Comparison of ENCODE assay signal across 9 mouse cellular contexts in genomic region chrX:64275501-64276289, GRCm38 (mm10). TPM values are rescaled to one million over a fixed set of nuclear protein-coding genes. Genes with fewer than 3 reads are reported as not detected.
DNase-seq lines count a peak whose midpoint lies in the region; ATAC-seq lines count a peak whose summit lies in the region.
"Had no signal": no experiment of that assay in that cellular context is flagged by ENCODE, and none has a peak within 500 bp of the region (broad histone marks: within the 10 kb centered on the region; RNA-seq: fewer than 3 reads in every experiment).

No protein-coding gene starts in this region.

- 17% methylated on average over 41 of the region's 41 CpGs for WGBS in embryonic facial prominence, embryonic 10.5 days
- WGBS in hindbrain, embryonic 16.5 days = 14% methylated on average over 29 of the region's 41 CpGs
- 12% methylated on average over 41 of the region's 41 CpGs for WGBS in midbrain, embryonic 11.5 days

- peak overlapping the region; percentile 61 for H3K4me3 ChIP-seq in embryonic facial prominence, embryonic 10.5 days
- H3K4me3 ChIP-seq in hindbrain, embryonic 16.5 days (ENCODE audit: low read length) = peak overlapping the region; percentile 57
- peak overlapping the region; percentile 47 for H3K4me3 ChIP-seq in midbrain, embryonic 11.5 days (ENCODE audit: low read depth, low read length)

- no peaks in the 10 kb centered on the region for H3K9me3 ChIP-seq in embryonic facial prominence, embryonic 10.5 days
- no peaks in the 10 kb centered on the region for H3K9me3 ChIP-seq in hindbrain, embryonic 16.5 days (ENCODE audit: control insufficient read depth, low read length)
- no peaks in the 10 kb centered on the region for H3K9me3 ChIP-seq in midbrain, embryonic 11.5 days (ENCODE audit: control insufficient read depth, low read length)

- H3K4me2 ChIP-seq in hindbrain, embryonic 16.5 days (ENCODE audit: low read length) = peak overlapping the region; percentile 60
- H3K4me2 ChIP-seq in midbrain, embryonic 11.5 days = peak overlapping the region; percentile 58

- H3K9ac ChIP-seq in hindbrain, embryonic 16.5 days (ENCODE audit: low read depth, low read length) = peak overlapping the region; percentile 69
- H3K9ac ChIP-seq in midbrain, embryonic 11.5 days (ENCODE audit: low read length) = peak overlapping the region; percentile 63

- H3K27ac ChIP-seq in embryonic facial prominence, embryonic 10.5 days (replicated peaks) = no peak overlapping the region
- H3K27ac ChIP-seq in hindbrain, embryonic 16.5 days (ENCODE audit: low read depth, low read length) = peak overlapping the region; percentile 80
- no peak overlapping the region for H3K27ac ChIP-seq in midbrain, embryonic 11.5 days (ENCODE audit: low read depth, low read length)

- peak; percentile 61 for ATAC-seq in hindbrain, embryonic 16.5 days
- peak; percentile 56 for ATAC-seq in midbrain, embryonic 11.5 days (ENCODE audit: low FRiP score)
- ATAC-seq in monocyte, adult 5-6 weeks (replicated peaks; ENCODE audit: insufficient number of reproducible peaks, low FRiP score, low TSS enrichment, poor library complexity, severe bottlenecking) = no peak
- ATAC-seq: Patski had no signal

- peak; percentile 22 to 40 for DNase-seq in left cerebral cortex, adult 18-20 months (ENCODE audit: low spot score in 2 of 2)
- no peak for DNase-seq in left cerebral cortex, adult 11 months (ENCODE audit: low spot score)
- peak; percentile 37 for DNase-seq in embryonic facial prominence, embryonic 10.5 days (ENCODE audit: low spot score)
- DNase-seq in midbrain, embryonic 11.5 days (ENCODE audit: low spot score, missing footprints) = peak; percentile 85
- DNase-seq in natural killer cell, adult 2 months (ENCODE audit: low spot score in 2 of 2) = no peak
- DNase-seq in lung, postnatal 10 days = no peak

- H3K4me1 ChIP-seq in embryonic facial prominence, embryonic 10.5 days = no peaks in the 10 kb centered on the region
- H3K4me1 ChIP-seq in hindbrain, embryonic 16.5 days (ENCODE audit: control insufficient read depth, insufficient read depth, low read depth, low read length) = no peaks in the 10 kb centered on the region
- no peaks in the 10 kb centered on the region for H3K4me1 ChIP-seq in midbrain, embryonic 11.5 days (ENCODE audit: control insufficient read depth, insufficient read depth, low read length)

- peaks cover 6% of the 10 kb centered on the region; the same call in 1 of the 2 replicates for H3K27me3 ChIP-seq in embryonic facial prominence, embryonic 10.5 days (replicated peaks; ENCODE audit: low read depth, poor library complexity, severe bottlenecking)
- no peaks in the 10 kb centered on the region for H3K27me3 ChIP-seq in hindbrain, embryonic 16.5 days (replicated peaks; ENCODE audit: control insufficient read depth, insufficient read depth, low read length)
- H3K27me3 ChIP-seq in midbrain, embryonic 11.5 days (ENCODE audit: control insufficient read depth, insufficient read depth, low read length) = no peaks in the 10 kb centered on the region

- H3K36me3 ChIP-seq in embryonic facial prominence, embryonic 10.5 days (replicated peaks) = no peaks in the 10 kb centered on the region
- no peaks in the 10 kb centered on the region for H3K36me3 ChIP-seq in hindbrain, embryonic 16.5 days (ENCODE audit: control insufficient read depth, insufficient read depth, low read length)
- no peaks in the 10 kb centered on the region for H3K36me3 ChIP-seq in midbrain, embryonic 11.5 days (ENCODE audit: control insufficient read depth, insufficient read depth, low read length)

RNA-seq across cellular contexts. Expression of gene Slitrk4, which starts 1.1 kb away (rescaled TPM):
- 10 to 100 TPM; 46.1 to 53.2 TPM for total RNA-seq in left cerebral cortex, adult 18-20 months (2021)
- 1.8 and 2.3 TPM in 2 replicates for polyA plus RNA-seq in embryonic facial prominence, embryonic 10.5 days (2016; fragmentation: Nextera tagmentation; extraction: Ambion mirVana)
- 22.8 and 24.3 TPM in 2 replicates for polyA plus RNA-seq in hindbrain, embryonic 16.5 days (2015; fragmentation: Nextera tagmentation; extraction: Ambion mirVana)
- 3.3 and 4.7 TPM in 2 replicates for polyA plus RNA-seq in midbrain, embryonic 11.5 days (2014; fragmentation: Nextera tagmentation; extraction: Ambion mirVana)
- total RNA-seq in monocyte, adult 5-6 weeks (2017) = not detected in 3 replicates
- polyA plus RNA-seq: Patski had no signal

Comparison
In these comparisons a context has a peak if more than half of its experiments do, and no peak if none do; other contexts are left out.
1. DNase-seq: peak in left cerebral cortex, adult 18-20 months (2 of 2), embryonic facial prominence, embryonic 10.5 days (single experiment) and midbrain, embryonic 11.5 days (single experiment); none in left cerebral cortex, adult 11 months (single experiment), natural killer cell, adult 2 months (0 of 2) and lung, postnatal 10 days (single experiment).
2. Peak in every context shown above with its lines, with median percentiles within 50 percentile points of each other: H3K4me3 ChIP-seq.